ENCODE assay signal across 9 mouse cellular contexts in genomic region chr7:16844696-16845071, GRCm38 (mm10). TPM values are rescaled to one million over a fixed set of nuclear protein-coding genes. Genes with fewer than 3 reads are reported as not detected.
DNase-seq lines count a peak whose midpoint lies in the region; ATAC-seq and TF ChIP-seq lines count a peak whose summit lies in the region.
"Had no signal": no experiment of that assay in that cellular context is flagged by ENCODE, and none has a peak within 500 bp of the region (broad histone marks: within the 10 kb centered on the region; RNA-seq: fewer than 3 reads in every experiment).

No protein-coding gene starts in this region.

- peak overlapping the region; percentile 26; the same call in 1 of the 2 replicates for H3K27ac ChIP-seq in hindbrain, embryonic 10.5 days
- H3K27ac ChIP-seq in liver, embryonic 15.5 days (replicated peaks), result peak overlapping the region; percentile 56

- peaks cover 48% of the 10 kb centered on the region for H3K27me3 ChIP-seq in E14TG2a.4 (ENCODE audit: insufficient read depth, low read length)
- peaks cover 12% of the 10 kb centered on the region; the same call in 1 of the 2 replicates for H3K27me3 ChIP-seq in hindbrain, embryonic 10.5 days (ENCODE audit: insufficient read depth, poor library complexity, severe bottlenecking)
- no peaks in the 10 kb centered on the region for H3K27me3 ChIP-seq in liver, embryonic 15.5 days

- no peak for TF ChIP-seq CTCF in E14TG2a.4 (conservative IDR thresholded peaks at IDR 0.05; ENCODE audit: low read length)

- WGBS in hindbrain, embryonic 10.5 days, result 65% methylated on average over 3 of the region's 3 CpGs
- 9% methylated on average over 3 of the region's 3 CpGs for WGBS in liver, embryonic 15.5 days (ENCODE audit: insufficient replicate concordance)

- DNase-seq in brain, adult 2 months (ENCODE audit: low read depth, low spot score), result peak; percentile 42
- no peak for DNase-seq in hindbrain, embryonic 10.5 days (ENCODE audit: low spot score)
- DNase-seq in right cerebral cortex, postnatal 4 days, result no peak
- no peak for DNase-seq in urinary bladder, postnatal 25 days (ENCODE audit: low spot score)
- no peak for DNase-seq in embryo, embryonic 10 days (ENCODE audit: low spot score)
- DNase-seq: adrenal gland, postnatal 25 days had no signal

- peak overlapping the region; percentile 95 for H3K4me2 ChIP-seq in liver, embryonic 15.5 days

- H3K36me3 ChIP-seq in E14TG2a.4 (ENCODE audit: insufficient read depth, low read length), result peaks cover 33% of the 10 kb centered on the region
- peaks cover 54% of the 10 kb centered on the region for H3K36me3 ChIP-seq in hindbrain, embryonic 10.5 days
- peaks cover 24% of the 10 kb centered on the region for H3K36me3 ChIP-seq in liver, embryonic 15.5 days (replicated peaks)

- peak overlapping the region; percentile 59 for H3K9ac ChIP-seq in liver, embryonic 15.5 days

- no peak for ATAC-seq in liver, embryonic 15.5 days (ENCODE audit: insufficient read depth)
- ATAC-seq in cerebellum, adult (ENCODE audit: insufficient number of reproducible peaks, low FRiP score, low TSS enrichment), result no peak

- peak overlapping the region; percentile 69 for H3K4me3 ChIP-seq in E14TG2a.4 (replicated peaks; ENCODE audit: low read length)
- H3K4me3 ChIP-seq in hindbrain, embryonic 10.5 days, result peak overlapping the region; percentile 74; the same call in 1 of the 2 replicates
- peak overlapping the region; percentile 77 for H3K4me3 ChIP-seq in liver, embryonic 15.5 days (replicated peaks)

- peaks cover 73% of the 10 kb centered on the region for H3K4me1 ChIP-seq in E14TG2a.4 (replicated peaks; ENCODE audit: low read depth, low read length)
- H3K4me1 ChIP-seq in hindbrain, embryonic 10.5 days (replicated peaks), result peaks cover 56% of the 10 kb centered on the region
- peaks cover 56% of the 10 kb centered on the region for H3K4me1 ChIP-seq in liver, embryonic 15.5 days (replicated peaks)

- H3K9me3 ChIP-seq in E14TG2a.4 (ENCODE audit: low read length), result no peaks in the 10 kb centered on the region
- H3K9me3 ChIP-seq in hindbrain, embryonic 10.5 days, result no peaks in the 10 kb centered on the region
- no peaks in the 10 kb centered on the region for H3K9me3 ChIP-seq in liver, embryonic 15.5 days (replicated peaks)

RNA-seq across cellular contexts. Expression of gene Prkd2, which starts 2.0 kb away (rescaled TPM):
- polyA plus RNA-seq in hindbrain, embryonic 10.5 days (2016; fragmentation: Nextera tagmentation; extraction: Ambion mirVana), result 11.2 and 12.6 TPM in 2 replicates
- 3.2 and 3.8 TPM in 2 replicates for polyA plus RNA-seq in liver, embryonic 15.5 days (2015; fragmentation: Nextera tagmentation; extraction: Ambion mirVana)

RNA-seq across cellular contexts. Expression of gene Fkrp, which starts 28.2 kb away (rescaled TPM):
- polyA plus RNA-seq in hindbrain, embryonic 10.5 days (2016; fragmentation: Nextera tagmentation; extraction: Ambion mirVana), result 29.3 TPM in 2 replicates
- 8.2 and 9.0 TPM in 2 replicates for polyA plus RNA-seq in liver, embryonic 15.5 days (2015; fragmentation: Nextera tagmentation; extraction: Ambion mirVana)

RNA-seq across cellular contexts. Expression of gene Strn4, which starts 29.0 kb away (rescaled TPM):
- polyA plus RNA-seq in hindbrain, embryonic 10.5 days (2016; fragmentation: Nextera tagmentation; extraction: Ambion mirVana), result 120 and 153 TPM in 2 replicates
- polyA plus RNA-seq in liver, embryonic 15.5 days (2015; fragmentation: Nextera tagmentation; extraction: Ambion mirVana), result 30.9 and 37.8 TPM in 2 replicates

RNA-seq across cellular contexts. Expression of gene Dact3, which starts 30.4 kb away (rescaled TPM):
- 3.2 and 4.9 TPM in 2 replicates for polyA plus RNA-seq in hindbrain, embryonic 10.5 days (2016; fragmentation: Nextera tagmentation; extraction: Ambion mirVana)
- polyA plus RNA-seq in liver, embryonic 15.5 days (2015; fragmentation: Nextera tagmentation; extraction: Ambion mirVana), result 0.14 and 0.17 TPM in 2 replicates

RNA-seq across cellular contexts. Expression of gene Gng8, which starts 46.9 kb away (rescaled TPM):
- 7.1 and 9.0 TPM in 2 replicates for polyA plus RNA-seq in hindbrain, embryonic 10.5 days (2016; fragmentation: Nextera tagmentation; extraction: Ambion mirVana)
- 0.13 TPM in 2 replicates for polyA plus RNA-seq in liver, embryonic 15.5 days (2015; fragmentation: Nextera tagmentation; extraction: Ambion mirVana)
